Mouse (Mus musculus) bone marrow, adult 2 months (tissue): Measurements from ENCODE around the gene Eif4a2.

Source experiments
- CTCF ChIP-seq: fragments of 200-500 bp; IDR thresholded peaks from 2 replicates; pipeline ENCODE4 v1.5.1; 2011; ENCODE audit warnings: low read length, control low read depth; ENCODE audit not compliant: control insufficient read depth, insufficient read depth
- POLR2A ChIP-seq: fragments of 200-500 bp; IDR thresholded peaks from 2 replicates; pipeline ENCODE4 v1.6.1; 2011; ENCODE audit warnings: low read depth, mild to moderate bottlenecking, control low read depth, low read length, borderline replicate concordance; ENCODE audit not compliant: control insufficient read depth

DNA sequence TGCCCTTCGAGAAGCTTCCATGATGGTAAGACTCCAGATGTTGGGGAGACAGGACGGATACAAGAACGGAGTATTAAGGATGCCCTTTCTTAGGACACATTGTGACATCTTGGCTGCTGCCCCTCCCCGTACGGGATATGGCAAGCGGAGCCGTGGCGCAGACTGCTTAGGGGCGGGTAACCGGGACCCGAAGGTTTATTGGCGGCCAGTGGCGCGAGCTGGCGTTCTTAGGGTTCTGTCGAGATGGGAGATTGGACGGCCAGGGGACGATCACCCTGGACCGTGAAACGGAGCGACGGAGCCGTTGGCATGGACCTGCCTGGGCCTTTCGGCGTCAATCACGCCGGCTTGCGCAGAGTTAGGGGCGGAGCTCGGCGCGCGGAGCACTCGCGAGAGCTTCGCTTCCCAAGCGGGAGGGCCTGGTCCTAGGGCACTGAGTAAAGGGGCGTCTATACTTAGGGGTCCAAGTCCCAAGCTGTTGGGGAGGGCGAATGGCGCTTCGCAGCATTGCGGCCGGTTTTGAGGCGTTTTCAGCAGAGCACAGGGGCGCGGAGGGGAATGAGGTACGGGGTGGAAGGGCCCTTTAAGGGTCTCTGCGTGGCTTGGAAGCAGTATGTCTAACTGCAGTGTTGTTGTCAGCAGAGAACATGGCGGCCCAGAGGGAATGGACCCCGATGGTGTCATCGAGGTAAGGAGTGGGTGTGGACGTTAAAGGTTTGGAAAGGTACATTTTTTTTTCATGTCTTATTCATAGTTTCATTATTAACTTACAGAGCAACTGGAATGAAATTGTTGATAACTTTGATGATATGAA, 909 bp downstream of the Eif4a2 start:
- TF ChIP-seq POLR2A (peak; percentile 96; the same call in 1 of the 2 replicates), CTCF (no peak)
